Mouse (Mus musculus): ENCODE measurements around the gene Uggt2.

DNA sequence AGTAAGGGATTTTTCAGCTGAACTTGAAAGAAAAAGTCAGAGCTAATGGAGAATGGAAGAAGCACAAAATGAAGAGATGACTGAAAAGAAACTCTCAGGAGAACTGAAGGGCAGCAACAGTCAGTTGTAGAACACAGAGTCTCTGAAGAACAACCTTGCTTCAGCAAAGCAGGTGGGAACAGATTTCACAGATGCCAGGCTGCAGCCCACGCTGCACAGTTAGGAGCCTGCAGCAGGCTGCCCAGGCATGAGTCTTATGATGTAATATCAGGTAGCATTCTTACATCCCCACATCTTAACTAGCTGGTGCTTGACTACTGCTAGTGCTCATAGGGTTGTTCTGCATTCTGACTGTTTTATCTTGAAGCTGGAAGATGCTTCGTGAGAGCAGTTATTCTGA is 38.5 kb downstream of the Uggt2 start:
- TF ChIP-seq CTCF (IDR thresholded peaks at IDR 0.05; ENCODE audit: borderline replicate concordance, control insufficient read depth, extremely low read depth, insufficient read depth, low read length, poor library complexity) (no peak), POLR2A (IDR thresholded peaks at IDR 0.05; ENCODE audit: control insufficient read depth, extremely low read depth, insufficient read depth, low read length, poor library complexity) (no peak)

Measured in thymus, adult 2 months (tissue).